Mouse (Mus musculus) heart, postnatal 0 days (tissue): ENCODE measurements around the gene Kat2a.

Source experiments
- CTCF ChIP-seq: IDR thresholded peaks from 2 replicates; pipeline ENCODE4 v1.5.1; 2016; ENCODE audit warnings: antibody characterized with exemption, control low read depth, low read depth
- EP300 ChIP-seq: IDR thresholded peaks from 2 replicates; pipeline ENCODE4 v1.6.1; 2016; ENCODE audit warnings: antibody characterized with exemption, low read depth

GRCm38 (mm10) chr11:100719893-100720292 is 7.6 kb upstream of the Kat2a start:
- TF ChIP-seq EP300 (no peak), CTCF (no peak)
